Comparison of ENCODE assay signal across 16 mouse cellular contexts in the genomic region with DNA sequence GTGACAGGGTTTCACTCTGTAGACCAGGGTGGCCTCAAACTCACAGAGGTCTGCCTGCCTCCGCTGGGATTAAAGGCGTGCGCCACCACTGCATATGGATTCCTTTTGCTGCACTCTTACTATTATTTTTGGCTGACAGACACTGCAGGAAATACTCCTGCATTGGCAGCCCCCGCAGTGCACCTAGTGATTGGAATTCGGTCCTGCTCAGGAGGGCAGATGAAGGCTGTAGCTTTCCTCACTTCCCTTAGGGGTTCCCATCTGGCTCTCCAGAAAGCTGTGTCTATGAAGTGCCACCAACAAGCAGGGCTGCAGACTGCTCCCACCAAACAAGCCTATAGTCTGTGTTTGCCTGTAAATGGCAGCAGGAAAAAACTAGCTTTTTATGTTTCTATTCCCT.
DNase-seq lines count a peak whose midpoint lies in the region; ATAC-seq and TF ChIP-seq lines count a peak whose summit lies in the region.
"Had no signal": no experiment of that assay in that cellular context is flagged by ENCODE, and none has a peak within 500 bp of the region (broad histone marks: within the 10 kb centered on the region; RNA-seq: fewer than 3 reads in every experiment).

No protein-coding gene starts in this region.

- no peak for TF ChIP-seq POLR2A in kidney, adult 2 months (IDR thresholded peaks at IDR 0.05; ENCODE audit: low read depth, low read length)

- H3K4me3 ChIP-seq in embryonic facial prominence, embryonic 12.5 days = no peak overlapping the region
- H3K4me3 ChIP-seq in embryonic facial prominence, embryonic 10.5 days = no peak overlapping the region
- no peak overlapping the region for H3K4me3 ChIP-seq in kidney, embryonic 16.5 days (ENCODE audit: low read length)
- H3K4me3 ChIP-seq in kidney, adult 2 months (ENCODE audit: insufficient read depth, low read depth, low read length) = no peak overlapping the region
- no peak overlapping the region for H3K4me3 ChIP-seq in forebrain, embryonic 15.5 days
- H3K4me3 ChIP-seq in midbrain, embryonic 15.5 days = no peak overlapping the region
- H3K4me3 ChIP-seq: embryonic facial prominence, embryonic 15.5 days had no signal

- no peak for DNase-seq in embryonic facial prominence, embryonic 10.5 days (ENCODE audit: low spot score)
- DNase-seq in kidney, adult 2 months = no peak
- DNase-seq in right cerebral cortex, postnatal 10 days (ENCODE audit: low spot score in 2 of 2) = no peak
- DNase-seq: cerebellum, postnatal 14 days; gastrocnemius, postnatal 10 days; heart, postnatal 14 days; kidney, adult 9 months; lung, embryonic 14.5 days; thymus, postnatal 25 days had no signal

- no peak overlapping the region for H3K4me2 ChIP-seq in embryonic facial prominence, embryonic 12.5 days (replicated peaks)
- H3K4me2 ChIP-seq in kidney, embryonic 16.5 days (replicated peaks; ENCODE audit: low read depth, low read length) = no peak overlapping the region
- no peak overlapping the region for H3K4me2 ChIP-seq in forebrain, embryonic 15.5 days (replicated peaks)
- H3K4me2 ChIP-seq in midbrain, embryonic 15.5 days = no peak overlapping the region
- H3K4me2 ChIP-seq: embryonic facial prominence, embryonic 15.5 days; lung, embryonic 14.5 days had no signal

- TF ChIP-seq CTCF in kidney, adult 2 months (conservative IDR thresholded peaks at IDR 0.05; ENCODE audit: insufficient read depth, insufficient read length, low read depth, low read length) = no peak

- H3K9me3 ChIP-seq in embryonic facial prominence, embryonic 12.5 days = no peaks in the 10 kb centered on the region
- H3K9me3 ChIP-seq in embryonic facial prominence, embryonic 10.5 days = no peaks in the 10 kb centered on the region
- H3K9me3 ChIP-seq in kidney, embryonic 16.5 days (ENCODE audit: low read length) = no peaks in the 10 kb centered on the region
- H3K9me3 ChIP-seq in forebrain, embryonic 15.5 days = no peaks in the 10 kb centered on the region
- H3K9me3 ChIP-seq in midbrain, embryonic 15.5 days = no peaks in the 10 kb centered on the region
- H3K9me3 ChIP-seq: embryonic facial prominence, embryonic 15.5 days had no signal

- WGBS in embryonic facial prominence, embryonic 12.5 days = 50% methylated on average over 5 of the region's 5 CpGs
- 56% methylated on average over 5 of the region's 5 CpGs for WGBS in embryonic facial prominence, embryonic 10.5 days
- 46% methylated on average over 5 of the region's 5 CpGs for WGBS in kidney, embryonic 16.5 days
- 58% methylated on average over 5 of the region's 5 CpGs for WGBS in kidney, adult 2 months
- WGBS in forebrain, embryonic 15.5 days = 35% methylated on average over 5 of the region's 5 CpGs
- WGBS in midbrain, embryonic 15.5 days = 29% methylated on average over 5 of the region's 5 CpGs

- no peak for ATAC-seq in embryonic facial prominence, embryonic 12.5 days (ENCODE audit: insufficient number of reproducible peaks, insufficient read depth, low FRiP score, low TSS enrichment)
- ATAC-seq in kidney, embryonic 16.5 days (ENCODE audit: low FRiP score, low TSS enrichment) = peak; percentile 57; the same call in 1 of the 2 replicates
- peak; percentile 62 for ATAC-seq in forebrain, embryonic 15.5 days (replicated peaks)
- 0 out of 2 replicates have a peak, but pooled peaks have one; percentile 27 for ATAC-seq in midbrain, embryonic 15.5 days (replicated peaks)
- ATAC-seq: inflammation-experienced regulatory T-cells, adult 6 months had no signal

- no peak overlapping the region for H3K9ac ChIP-seq in embryonic facial prominence, embryonic 12.5 days
- no peak overlapping the region for H3K9ac ChIP-seq in kidney, embryonic 16.5 days (replicated peaks; ENCODE audit: low read length)
- H3K9ac ChIP-seq in forebrain, embryonic 15.5 days (replicated peaks) = no peak overlapping the region
- H3K9ac ChIP-seq in midbrain, embryonic 15.5 days = no peak overlapping the region
- H3K9ac ChIP-seq: embryonic facial prominence, embryonic 15.5 days; lung, embryonic 14.5 days had no signal

- H3K36me3 ChIP-seq in embryonic facial prominence, embryonic 12.5 days = no peaks in the 10 kb centered on the region
- no peaks in the 10 kb centered on the region for H3K36me3 ChIP-seq in embryonic facial prominence, embryonic 10.5 days (replicated peaks)
- no peaks in the 10 kb centered on the region for H3K36me3 ChIP-seq in kidney, embryonic 16.5 days (ENCODE audit: insufficient read depth, low read length)
- H3K36me3 ChIP-seq in kidney, adult 2 months (ENCODE audit: control insufficient read depth, insufficient read depth, low read length) = peaks cover 8% of the 10 kb centered on the region; the same call in 1 of the 2 replicates
- H3K36me3 ChIP-seq in forebrain, embryonic 15.5 days = no peaks in the 10 kb centered on the region
- no peaks in the 10 kb centered on the region for H3K36me3 ChIP-seq in midbrain, embryonic 15.5 days (replicated peaks)
- H3K36me3 ChIP-seq: embryonic facial prominence, embryonic 15.5 days had no signal

- H3K27ac ChIP-seq in embryonic facial prominence, embryonic 12.5 days = 0 out of 2 replicates have a peak overlapping the region, but pooled peaks have one; percentile 50
- no peak overlapping the region for H3K27ac ChIP-seq in embryonic facial prominence, embryonic 10.5 days (replicated peaks)
- H3K27ac ChIP-seq in kidney, embryonic 16.5 days (ENCODE audit: low read length) = no peak overlapping the region
- no peak overlapping the region for H3K27ac ChIP-seq in kidney, adult 2 months (ENCODE audit: insufficient read depth, low read depth, low read length)
- peak overlapping the region; percentile 44; the same call in 1 of the 2 replicates for H3K27ac ChIP-seq in forebrain, embryonic 15.5 days (replicated peaks)
- H3K27ac ChIP-seq in midbrain, embryonic 15.5 days = peak overlapping the region; percentile 42; the same call in 1 of the 2 replicates
- H3K27ac ChIP-seq: embryonic facial prominence, embryonic 15.5 days had no signal

- H3K4me1 ChIP-seq in embryonic facial prominence, embryonic 12.5 days = no peaks in the 10 kb centered on the region
- H3K4me1 ChIP-seq in embryonic facial prominence, embryonic 10.5 days = peaks cover 18% of the 10 kb centered on the region
- no peaks in the 10 kb centered on the region for H3K4me1 ChIP-seq in kidney, embryonic 16.5 days (ENCODE audit: insufficient read depth, low read length)
- H3K4me1 ChIP-seq in kidney, adult 2 months (ENCODE audit: control insufficient read depth, insufficient read depth, low read length) = no peaks in the 10 kb centered on the region; the same call in 1 of the 2 replicates
- H3K4me1 ChIP-seq in forebrain, embryonic 15.5 days = peaks cover 6% of the 10 kb centered on the region
- H3K4me1 ChIP-seq in midbrain, embryonic 15.5 days = peaks cover 7% of the 10 kb centered on the region

- no peaks in the 10 kb centered on the region for H3K27me3 ChIP-seq in embryonic facial prominence, embryonic 12.5 days
- no peaks in the 10 kb centered on the region for H3K27me3 ChIP-seq in embryonic facial prominence, embryonic 10.5 days (replicated peaks; ENCODE audit: low read depth, poor library complexity, severe bottlenecking)
- H3K27me3 ChIP-seq in kidney, embryonic 16.5 days (ENCODE audit: insufficient read depth, low read length) = no peaks in the 10 kb centered on the region
- H3K27me3 ChIP-seq in kidney, adult 2 months (replicated peaks; ENCODE audit: control insufficient read depth, insufficient read depth, low read length) = no peaks in the 10 kb centered on the region
- no peaks in the 10 kb centered on the region for H3K27me3 ChIP-seq in forebrain, embryonic 15.5 days
- no peaks in the 10 kb centered on the region for H3K27me3 ChIP-seq in midbrain, embryonic 15.5 days (replicated peaks)
- H3K27me3 ChIP-seq: CH12.LX; embryonic facial prominence, embryonic 15.5 days had no signal

Comparison
In these comparisons a context has a peak if more than half of its experiments do, and no peak if none do; other contexts are left out.
1. H3K27ac ChIP-seq: peak in embryonic facial prominence, embryonic 12.5 days (single experiment), forebrain, embryonic 15.5 days (single experiment) and midbrain, embryonic 15.5 days (single experiment); none in embryonic facial prominence, embryonic 10.5 days (single experiment), kidney, embryonic 16.5 days (single experiment) and kidney, adult 2 months (single experiment).